Mouse (Mus musculus) myocyte (in vitro differentiated cells): Measurements from ENCODE around the gene Chd2. TPM values are rescaled to one million over a fixed set of nuclear protein-coding genes. Genes with fewer than 3 reads are reported as not detected.

ENCODE experiments used
- H3K27me3 ChIP-seq: one replicate; pipeline ENCODE4 v1.6.1; 2011; ENCODE audit not compliant: control insufficient read depth, insufficient read depth, insufficient read length
- H3K36me3 ChIP-seq: one replicate; pipeline ENCODE4 v1.6.1; 2011; ENCODE audit not compliant: control insufficient read depth, insufficient read depth
- H3K4me2 ChIP-seq: one replicate; pipeline ENCODE4 v1.6.1; 2011; ENCODE audit warnings: low read depth, control low read depth
- H3K4me3 ChIP-seq: one replicate; pipeline ENCODE4 v1.5.1; 2011; ENCODE audit warnings: mild to moderate bottlenecking, control low read depth, moderate library complexity
- H3K79me2 ChIP-seq: one replicate; pipeline ENCODE4 v1.6.1; 2011; ENCODE audit not compliant: control insufficient read depth, insufficient read depth
- H3ac ChIP-seq: one replicate; pipeline ENCODE4 v1.6.1; 2011; ENCODE audit not compliant: control insufficient read depth, insufficient read length
- CEBPB ChIP-seq: IDR thresholded peaks from 2 replicates; pipeline ENCODE4 v1.6.1; 2011; ENCODE audit warnings: mild to moderate bottlenecking, moderate library complexity; ENCODE audit not compliant: poor library complexity, insufficient read depth, severe bottlenecking
- E2F4 ChIP-seq: IDR thresholded peaks from one replicate; pipeline ENCODE4 v1.6.1; 2011; ENCODE audit warnings: mild to moderate bottlenecking, control low read depth, moderate library complexity; ENCODE audit not compliant: insufficient read depth
- MAX ChIP-seq: IDR thresholded peaks from one replicate; pipeline ENCODE4 v1.6.1; 2011; ENCODE audit warnings: low read depth, mild to moderate bottlenecking, control low read depth
- MYOD1 ChIP-seq, 3 experiments: IDR thresholded peaks; one replicate each; pipeline ENCODE4 v1.6.1; 2011; ENCODE audit warnings: control low read depth in 2 of 3, low read depth in 2 of 3, mild to moderate bottlenecking in 2 of 3, moderate library complexity in 1 of 3; ENCODE audit not compliant: insufficient read length in 2 of 3, control insufficient read depth in 1 of 3
- MYOG ChIP-seq, 3 experiments: IDR thresholded peaks; one replicate each; pipeline ENCODE4 v1.6.1; 2011; ENCODE audit warnings: control low read depth in 2 of 3, low read depth in 2 of 3, mild to moderate bottlenecking in 2 of 3; ENCODE audit not compliant: insufficient read length in 2 of 3, control insufficient read depth in 1 of 3, insufficient read depth in 1 of 3
- POLR2A ChIP-seq: IDR thresholded peaks from one replicate; pipeline ENCODE4 v1.6.1; 2011; ENCODE audit warnings: low read depth, mild to moderate bottlenecking, control low read depth, moderate library complexity; ENCODE audit not compliant: insufficient read length
- POLR2AphosphoS2 ChIP-seq: IDR thresholded peaks from one replicate; pipeline ENCODE4 v1.6.1; 2011; ENCODE audit warnings: low read depth, control low read depth; ENCODE audit not compliant: insufficient read length
- REST ChIP-seq: IDR thresholded peaks from one replicate; pipeline ENCODE4 v1.6.1; 2011; ENCODE audit warnings: mild to moderate bottlenecking, control low read depth, moderate library complexity; ENCODE audit not compliant: insufficient read depth, insufficient read length
- SRF ChIP-seq: IDR thresholded peaks from one replicate; pipeline ENCODE4 v1.6.1; 2011; ENCODE audit warnings: low read depth; ENCODE audit not compliant: control insufficient read depth, insufficient read length
- TCF12 ChIP-seq: IDR thresholded peaks from one replicate; pipeline ENCODE4 v1.6.1; 2011; ENCODE audit warnings: mild to moderate bottlenecking, control low read depth; ENCODE audit not compliant: poor library complexity, insufficient read depth, severe bottlenecking
- TCF3 ChIP-seq: IDR thresholded peaks from one replicate; pipeline ENCODE4 v1.6.1; 2011; ENCODE audit warnings: low read depth, control low read depth; ENCODE audit not compliant: insufficient read length
- USF1 ChIP-seq: IDR thresholded peaks from one replicate; pipeline ENCODE4 v1.6.1; 2011; ENCODE audit warnings: low read depth, mild to moderate bottlenecking, control low read depth, moderate library complexity
- polyA plus RNA-seq: library from polyadenylated mRNA; unstranded; fragments of >200 nt; fragmentation: generic; extraction: Trizol; gene quantifications from one replicate; pipeline ENCODE4 v1.2.1, GENCODE M21; 2012; ENCODE audit warnings: missing spikeins

Gene Chd2
- polyA plus RNA-seq, 1 experiment: 7.9 TPM

- Histone ChIP-seq H3K4me3 (peak overlapping the region; percentile 62), H3K36me3 (no peaks in the 10 kb centered on the region), H3K79me2 (peaks cover 97% of the 10 kb centered on the region), H3ac (no peak overlapping the region), H3K27me3 (no peaks in the 10 kb centered on the region), H3K4me2 (peak overlapping the region; percentile 93)
- no peak for TF ChIP-seq REST
- no peak for TF ChIP-seq TCF12
- TF ChIP-seq POLR2A: peak; percentile 18
- no peak for TF ChIP-seq CEBPB
- TF ChIP-seq MYOD1 (IDR thresholded peaks at IDR 0.05; ENCODE audit: control insufficient read depth in 1 of 3, insufficient read length in 2 of 3, low read depth in 2 of 3): no peak
- TF ChIP-seq USF1: no peak
Observed at GRCm38 (mm10) chr7:73536579-73536978, 5.1 kb downstream of the Chd2 start.

GRCm38 (mm10) chr7:73535861-73536200 is 5.8 kb downstream of the Chd2 start:
- Histone ChIP-seq H3K27me3 (no peaks in the 10 kb centered on the region), H3K4me3 (peak overlapping the region; percentile 62), H3K4me2 (peak overlapping the region; percentile 93), H3K36me3 (no peaks in the 10 kb centered on the region), H3ac (no peak overlapping the region), H3K79me2 (peaks cover 97% of the 10 kb centered on the region)
- TF ChIP-seq MAX: no peak
- no peak for TF ChIP-seq POLR2AphosphoS2
- no peak for TF ChIP-seq E2F4
- TF ChIP-seq REST: no peak
- no peak for TF ChIP-seq USF1
- no peak for TF ChIP-seq MYOD1 (IDR thresholded peaks at IDR 0.05; ENCODE audit: control insufficient read depth in 1 of 3, insufficient read length in 2 of 3, low read depth in 2 of 3)
- no peak for TF ChIP-seq SRF
- TF ChIP-seq CEBPB: no peak
- TF ChIP-seq MYOG (IDR thresholded peaks at IDR 0.05; ENCODE audit: control insufficient read depth in 1 of 3, insufficient read depth in 1 of 3, insufficient read length in 2 of 3, low read depth in 2 of 3): no peak
- TF ChIP-seq TCF3: no peak
- no peak for TF ChIP-seq TCF12
- TF ChIP-seq POLR2A: no peak

GRCm38 (mm10) chr7:73534937-73535860 is 6.4 kb downstream of the Chd2 start:
- Histone ChIP-seq H3K4me2 (peak overlapping the region; percentile 93), H3ac (no peak overlapping the region), H3K27me3 (no peaks in the 10 kb centered on the region), H3K4me3 (no peak overlapping the region), H3K36me3 (no peaks in the 10 kb centered on the region), H3K79me2 (peaks cover 97% of the 10 kb centered on the region)
- no peak for TF ChIP-seq MYOD1 (IDR thresholded peaks at IDR 0.05; ENCODE audit: control insufficient read depth in 1 of 3, insufficient read length in 2 of 3, low read depth in 2 of 3)
- no peak for TF ChIP-seq E2F4
- no peak for TF ChIP-seq USF1
- no peak for TF ChIP-seq MAX
- no peak for TF ChIP-seq TCF12
- no peak for TF ChIP-seq SRF
- TF ChIP-seq POLR2AphosphoS2: no peak
- TF ChIP-seq TCF3: no peak
- TF ChIP-seq MYOG (IDR thresholded peaks at IDR 0.05; ENCODE audit: control insufficient read depth in 1 of 3, insufficient read depth in 1 of 3, insufficient read length in 2 of 3, low read depth in 2 of 3): no peak
- TF ChIP-seq POLR2A: no peak

- Histone ChIP-seq H3K79me2 (peaks cover 97% of the 10 kb centered on the region), H3K4me3 (no peak overlapping the region), H3K4me2 (peak overlapping the region; percentile 68), H3ac (no peak overlapping the region), H3K36me3 (peaks cover 9% of the 10 kb centered on the region), H3K27me3 (no peaks in the 10 kb centered on the region)
- TF ChIP-seq E2F4: no peak
- no peak for TF ChIP-seq SRF
- TF ChIP-seq MYOD1 (IDR thresholded peaks at IDR 0.05; ENCODE audit: control insufficient read depth in 1 of 3, insufficient read length in 2 of 3, low read depth in 2 of 3): no peak
- no peak for TF ChIP-seq TCF3
- no peak for TF ChIP-seq CEBPB
- no peak for TF ChIP-seq REST
- no peak for TF ChIP-seq TCF12
- TF ChIP-seq MAX: no peak
- no peak for TF ChIP-seq POLR2AphosphoS2
- TF ChIP-seq MYOG (IDR thresholded peaks at IDR 0.05; ENCODE audit: control insufficient read depth in 1 of 3, insufficient read depth in 1 of 3, insufficient read length in 2 of 3, low read depth in 2 of 3): no peak
- no peak for TF ChIP-seq USF1
- TF ChIP-seq POLR2A: no peak
Observed at GRCm38 (mm10) chr7:73533457-73533856, 8.2 kb downstream of the Chd2 start.

- Histone ChIP-seq H3K4me2 (peak overlapping the region; percentile 68), H3K36me3 (peaks cover 9% of the 10 kb centered on the region), H3K27me3 (no peaks in the 10 kb centered on the region), H3K4me3 (no peak overlapping the region), H3ac (no peak overlapping the region), H3K79me2 (peaks cover 97% of the 10 kb centered on the region)
- TF ChIP-seq USF1 (no peak), MAX (no peak), POLR2AphosphoS2 (no peak), SRF (no peak), TCF3 (no peak), TCF12 (no peak), MYOG (IDR thresholded peaks at IDR 0.05; ENCODE audit: control insufficient read depth in 1 of 3, insufficient read depth in 1 of 3, insufficient read length in 2 of 3, low read depth in 2 of 3) (no peak), POLR2A (no peak), CEBPB (no peak), MYOD1 (IDR thresholded peaks at IDR 0.05; ENCODE audit: control insufficient read depth in 1 of 3, insufficient read length in 2 of 3, low read depth in 2 of 3) (no peak), E2F4 (no peak), REST (no peak)
Observed at GRCm38 (mm10) chr7:73532916-73533315, 8.7 kb downstream of the Chd2 start.
